Mouse (Mus musculus) embryonic facial prominence, embryonic 10.5 days (tissue): ENCODE results near the gene Hist1h2ad. TPM values are rescaled to one million over a fixed set of nuclear protein-coding genes. Genes with fewer than 3 reads are reported as not detected.
A peak's percentile ranks its signal among the peaks of the same experiment; 100 is the strongest.
"Not testable (repeated sequence)": the region's sequence is repeated elsewhere in the genome, so short reads cannot be mapped to it uniquely, and the experiment has no call there.

Experiments used
- DNase-seq: peaks from one replicate; pipeline ENCODE4 v3.0.0-alpha.2; 2017; ENCODE audit warnings: low spot score
- H3K27ac ChIP-seq: fragments of 300-500 bp; sonication (generic); replicated peaks from 2 replicates; pipeline ENCODE4 v1.5.1; 2016; ENCODE audit warnings: mild to moderate bottlenecking
- H3K27me3 ChIP-seq: fragments of 300-500 bp; sonication (generic); replicated peaks from 2 replicates; pipeline ENCODE4 v1.6.1; 2016; ENCODE audit warnings: low read depth, mild to moderate bottlenecking; ENCODE audit not compliant: poor library complexity, severe bottlenecking
- H3K36me3 ChIP-seq: fragments of 300-500 bp; sonication (generic); replicated peaks from 2 replicates; pipeline ENCODE4 v1.6.1; 2016; ENCODE audit warnings: mild to moderate bottlenecking, moderate library complexity
- H3K4me1 ChIP-seq: fragments of 300-500 bp; sonication (generic); 2 replicates; pipeline ENCODE4 v1.6.1; 2016
- H3K4me3 ChIP-seq: fragments of 300-500 bp; sonication (generic); 2 replicates; pipeline ENCODE4 v1.5.1; 2016; ENCODE audit warnings: mild to moderate bottlenecking, moderate library complexity
- H3K9me3 ChIP-seq: fragments of 300-500 bp; sonication (generic); 2 replicates; pipeline ENCODE4 v1.6.1; 2016; ENCODE audit warnings: mild to moderate bottlenecking
- WGBS: fragments of 180-500 bp; shearing (Covaris S2); methylation state at CpG from one replicate; pipeline ENCODE4 v1.1.7; 2016; 5-methylcytosine and 5-hydroxymethylcytosine counted together
- polyA plus RNA-seq: library from polyadenylated mRNA; unstranded; fragments of >200 nt; fragmentation: Nextera tagmentation; extraction: Ambion mirVana; gene quantifications from 2 replicates; pipeline ENCODE4 v1.2.1, GENCODE M21; 2016

Gene Hist1h2ad
- 0.97 and 3.8 TPM in 2 replicates for polyA plus RNA-seq

DNA sequence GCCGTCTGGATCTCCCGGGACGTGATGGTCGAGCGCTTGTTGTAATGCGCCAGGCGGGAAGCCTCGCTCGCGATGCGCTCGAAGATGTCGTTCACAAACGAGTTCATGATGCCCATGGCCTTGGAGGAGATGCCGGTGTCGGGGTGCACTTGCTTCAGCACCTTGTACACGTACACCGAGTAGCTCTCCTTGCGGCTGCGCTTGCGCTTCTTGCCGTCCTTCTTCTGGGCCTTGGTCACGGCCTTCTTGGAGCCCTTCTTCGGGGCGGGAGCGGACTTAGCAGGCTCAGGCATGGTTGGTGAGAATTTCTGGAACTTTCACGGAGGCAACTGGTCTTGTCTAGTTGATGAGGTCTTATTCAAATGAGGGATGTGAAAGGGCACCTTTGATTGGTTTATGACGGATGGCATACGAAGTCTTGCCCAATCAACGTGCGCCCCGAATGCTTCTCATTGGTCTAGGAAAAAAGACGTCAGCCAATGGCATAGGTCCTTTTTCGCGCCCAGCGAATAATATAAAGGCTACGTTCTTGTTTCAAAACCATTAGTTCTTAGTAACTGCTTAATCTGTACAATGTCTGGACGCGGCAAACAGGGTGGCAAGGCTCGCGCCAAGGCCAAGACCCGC is at the start of gene Hist1h2ad, which contains the start of gene Hist1h2bf:
Gene Hist1h2ad (plus strand): TSS at position 484 of the 627 bp plus-strand sequence.
Gene Hist1h2bf (minus strand): TSS at position 299 of the 627 bp plus-strand sequence.
- Histone ChIP-seq H3K27ac (peak within 1 kb of the TSS; percentile 92), H3K4me1 (peaks cover 26% of the 10 kb centered on the region), H3K4me3 (peak within 1 kb of the TSS; percentile 66)
- not testable (repeated sequence) for H3K27me3 ChIP-seq, H3K36me3 ChIP-seq, H3K9me3 ChIP-seq
- peak; percentile 89 for DNase-seq
- under 1% methylated on average over 42 of the region's 42 CpGs for WGBS

GRCm38 (mm10) chr13:23524654-23525053 is 49.5 kb upstream of the Hist1h2ad start:
- H3K27me3 ChIP-seq, result no peaks in the 10 kb centered on the region
- H3K4me3 ChIP-seq, result peak overlapping the region; percentile 37
- H3K9me3 ChIP-seq, result no peaks in the 10 kb centered on the region
- peaks cover 34% of the 10 kb centered on the region for H3K4me1 ChIP-seq
- 8% methylated on average over 5 of the region's 5 CpGs for WGBS
- H3K36me3 ChIP-seq, result no peaks in the 10 kb centered on the region
- no peak overlapping the region for H3K27ac ChIP-seq
- DNase-seq, result peak; percentile 89

GRCm38 (mm10) chr13:23525901-23526300 is 48.3 kb upstream of the Hist1h2ad start:
- DNase-seq, result peak; percentile 66
- Histone ChIP-seq H3K9me3 (no peaks in the 10 kb centered on the region), H3K27me3 (no peaks in the 10 kb centered on the region), H3K4me1 (peaks cover 29% of the 10 kb centered on the region), H3K4me3 (peak overlapping the region; percentile 57), H3K27ac (0 out of 2 replicates have a peak overlapping the region, but pooled peaks have one; percentile 83), H3K36me3 (no peaks in the 10 kb centered on the region)
- under 1% methylated on average over 10 of the region's 10 CpGs for WGBS

- WGBS, result under 1% methylated on average over 17 of the region's 17 CpGs
- Histone ChIP-seq H3K27ac (peak overlapping the region; percentile 83), H3K36me3 (no peaks in the 10 kb centered on the region), H3K4me3 (peak overlapping the region; percentile 57), H3K9me3 (no peaks in the 10 kb centered on the region), H3K4me1 (peaks cover 28% of the 10 kb centered on the region), H3K27me3 (no peaks in the 10 kb centered on the region)
- DNase-seq, result peak; percentile 89
Measured at GRCm38 (mm10) chr13:23526312-23526711, 47.9 kb upstream of the Hist1h2ad start.

DNA sequence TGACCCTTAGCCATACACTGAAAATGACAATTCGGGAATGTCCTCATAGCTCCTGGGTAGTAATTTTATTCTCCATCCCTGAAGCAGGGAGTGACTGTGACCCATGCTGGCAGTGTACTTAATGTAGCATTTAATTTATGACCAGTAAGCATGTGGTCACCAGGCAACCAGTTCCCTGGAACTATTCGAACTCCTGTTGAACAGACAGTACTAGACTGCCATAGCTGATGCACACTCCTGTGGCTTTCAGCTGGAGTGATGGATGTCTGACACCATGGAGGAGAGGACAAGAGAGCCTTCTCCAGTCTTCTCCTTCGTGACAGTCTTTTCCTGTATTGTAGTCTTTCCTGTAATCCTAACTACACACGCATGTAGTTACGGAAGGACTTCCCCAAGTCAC is 45.2 kb upstream of the Hist1h2ad start:
- no peaks in the 10 kb centered on the region for H3K9me3 ChIP-seq
- no peaks in the 10 kb centered on the region for H3K36me3 ChIP-seq
- peaks cover 38% of the 10 kb centered on the region for H3K4me1 ChIP-seq
- no peak for DNase-seq
- H3K27ac ChIP-seq, result no peak overlapping the region; the same call in 1 of the 2 replicates
- WGBS, result 86% methylated on average over 5 of the region's 5 CpGs
- H3K27me3 ChIP-seq, result no peaks in the 10 kb centered on the region
- peak overlapping the region; percentile 60; the same call in 1 of the 2 replicates for H3K4me3 ChIP-seq

DNA sequence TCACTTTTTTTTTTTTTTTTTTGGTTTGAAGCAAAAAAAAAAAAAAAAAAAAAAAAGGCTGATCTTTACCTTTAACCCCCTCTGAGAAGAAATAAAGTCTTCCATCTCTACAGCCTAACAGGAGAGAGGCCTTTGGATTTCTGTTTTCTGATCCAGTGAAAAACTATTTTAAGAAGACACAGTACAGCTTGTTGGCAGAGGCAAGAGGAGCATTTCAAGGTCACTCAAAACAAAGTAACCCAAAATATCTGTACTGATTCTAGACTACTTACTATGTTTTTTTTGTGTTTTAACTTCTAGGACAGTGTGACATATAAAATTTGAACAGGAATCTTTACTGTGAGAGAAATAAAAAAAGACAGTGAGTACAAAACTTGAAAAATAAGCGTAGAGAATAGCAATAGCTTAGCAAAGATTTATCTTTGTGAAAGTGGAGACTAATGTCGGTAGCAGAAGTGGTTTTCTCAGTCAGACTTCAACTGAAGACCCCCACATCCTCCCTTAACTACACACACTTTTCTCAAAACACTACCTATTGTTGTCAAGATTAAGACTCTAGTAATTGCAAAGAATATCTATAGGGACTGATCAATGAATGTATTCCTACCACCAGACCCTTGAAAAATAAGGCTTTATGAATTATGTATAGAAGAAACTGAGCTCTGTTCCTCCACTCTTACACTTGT is 44.6 kb upstream of the Hist1h2ad start:
- Histone ChIP-seq H3K27me3 (no peaks in the 10 kb centered on the region), H3K9me3 (no peaks in the 10 kb centered on the region), H3K4me3 (peak overlapping the region; percentile 60), H3K27ac (peak overlapping the region; percentile 94), H3K4me1 (peaks cover 37% of the 10 kb centered on the region), H3K36me3 (no peaks in the 10 kb centered on the region)
- WGBS, result 49% methylated on average over 2 of the region's 2 CpGs
- DNase-seq, result no peak

DNA sequence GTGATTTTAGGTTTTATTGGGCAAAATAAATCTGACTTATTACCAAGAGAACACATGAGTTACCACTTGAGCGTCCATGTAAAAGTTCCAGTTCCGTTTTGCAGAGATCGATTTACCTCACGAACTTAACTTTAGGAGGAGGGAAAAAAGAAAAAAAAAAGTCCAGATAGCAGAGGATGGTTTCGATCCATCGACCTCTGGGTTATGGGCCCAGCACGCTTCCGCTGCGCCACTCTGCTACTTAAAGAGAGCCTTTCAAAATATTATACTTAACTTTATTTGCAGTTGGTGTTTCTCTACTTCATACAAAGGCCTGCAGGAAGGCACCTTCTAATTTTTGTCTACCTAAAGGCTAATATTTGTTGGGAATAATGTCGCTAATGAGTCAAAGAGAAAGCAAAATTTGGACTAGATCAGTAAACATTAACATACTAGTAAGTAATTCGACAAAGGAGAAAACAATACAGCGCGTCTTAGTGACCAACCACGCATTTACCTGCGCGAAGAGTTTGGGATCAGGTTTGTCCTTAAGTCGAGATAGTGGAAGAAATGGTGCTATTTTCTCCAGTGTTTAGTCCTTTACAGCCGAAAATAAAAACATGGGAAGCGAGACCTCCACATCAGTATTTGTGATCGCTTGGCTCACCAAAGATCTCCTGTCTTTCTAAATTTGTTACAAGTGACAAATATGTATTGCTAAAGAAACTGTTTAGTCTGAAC is 43.8 kb upstream of the Hist1h2ad start:
- under 1% methylated on average over 20 of the region's 20 CpGs for WGBS
- Histone ChIP-seq H3K4me1 (peaks cover 34% of the 10 kb centered on the region), H3K9me3 (no peaks in the 10 kb centered on the region), H3K36me3 (no peaks in the 10 kb centered on the region), H3K27ac (peak overlapping the region; percentile 94), H3K27me3 (no peaks in the 10 kb centered on the region), H3K4me3 (peak overlapping the region; percentile 60)
- DNase-seq, result peak; percentile 66

DNA sequence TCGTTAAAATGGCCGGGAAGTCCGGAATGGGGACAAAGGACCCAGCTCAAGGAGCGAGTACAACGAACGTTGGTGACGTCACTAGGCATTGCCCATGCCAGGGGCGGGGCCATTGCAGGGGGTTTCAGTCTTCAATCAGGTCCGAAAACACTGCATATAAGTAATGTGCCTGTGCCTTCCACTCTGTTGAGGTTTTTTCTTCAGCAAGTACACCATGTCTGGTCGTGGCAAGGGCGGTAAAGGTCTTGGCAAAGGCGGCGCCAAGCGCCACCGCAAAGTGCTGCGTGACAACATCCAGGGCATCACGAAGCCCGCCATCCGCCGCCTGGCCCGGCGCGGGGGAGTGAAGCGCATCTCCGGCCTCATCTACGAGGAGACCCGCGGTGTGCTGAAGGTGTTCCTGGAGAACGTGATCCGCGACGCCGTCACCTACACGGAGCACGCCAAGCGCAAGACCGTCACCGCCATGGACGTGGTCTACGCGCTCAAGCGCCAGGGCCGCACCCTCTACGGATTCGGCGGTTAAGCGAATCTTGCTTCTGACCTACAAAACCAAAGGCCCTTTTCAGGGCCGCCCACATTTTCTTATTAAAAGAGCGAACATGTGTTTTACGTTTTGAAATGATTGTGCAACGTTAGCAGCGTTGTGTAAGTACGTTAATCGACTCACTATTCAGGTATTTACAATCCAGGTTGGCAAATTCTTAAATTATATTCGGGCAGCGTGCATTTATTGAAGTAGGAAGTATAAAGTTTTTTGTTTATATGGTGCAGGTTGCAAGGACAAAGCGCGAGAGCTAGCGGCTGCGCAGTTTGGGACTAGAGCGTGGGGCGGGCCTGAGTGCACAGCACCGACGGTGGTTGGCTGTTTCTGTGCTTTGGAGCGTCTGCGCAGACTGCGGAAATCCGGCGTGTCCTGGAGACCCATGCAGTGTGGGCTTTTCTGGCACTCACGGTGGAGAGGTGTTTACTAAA is 43.0 kb upstream of the Hist1h2ad start, which contains the start of gene Hist1h4h:
Gene Hist1h4h (plus strand): TSS at position 150 of the 975 bp plus-strand sequence.
- H3K9me3 ChIP-seq, result no peaks in the 10 kb centered on the region
- no peaks in the 10 kb centered on the region for H3K36me3 ChIP-seq
- peak; percentile 95 for DNase-seq
- H3K4me3 ChIP-seq, result peak within 1 kb of the TSS; percentile 60
- WGBS, result under 1% methylated on average over 67 of the region's 70 CpGs
- peaks cover 31% of the 10 kb centered on the region for H3K4me1 ChIP-seq
- H3K27ac ChIP-seq, result peak within 1 kb of the TSS; percentile 94
- H3K27me3 ChIP-seq, result no peaks in the 10 kb centered on the region

GRCm38 (mm10) chr13:23532262-23533075 is 41.7 kb upstream of the Hist1h2ad start:
- Histone ChIP-seq H3K36me3 (no peaks in the 10 kb centered on the region), H3K9me3 (no peaks in the 10 kb centered on the region), H3K27ac (peak overlapping the region; percentile 94), H3K4me1 (peaks cover 35% of the 10 kb centered on the region), H3K27me3 (no peaks in the 10 kb centered on the region), H3K4me3 (peak overlapping the region; percentile 60)
- 26% methylated on average over 9 of the region's 9 CpGs for WGBS
- DNase-seq, result peak; percentile 53

DNA sequence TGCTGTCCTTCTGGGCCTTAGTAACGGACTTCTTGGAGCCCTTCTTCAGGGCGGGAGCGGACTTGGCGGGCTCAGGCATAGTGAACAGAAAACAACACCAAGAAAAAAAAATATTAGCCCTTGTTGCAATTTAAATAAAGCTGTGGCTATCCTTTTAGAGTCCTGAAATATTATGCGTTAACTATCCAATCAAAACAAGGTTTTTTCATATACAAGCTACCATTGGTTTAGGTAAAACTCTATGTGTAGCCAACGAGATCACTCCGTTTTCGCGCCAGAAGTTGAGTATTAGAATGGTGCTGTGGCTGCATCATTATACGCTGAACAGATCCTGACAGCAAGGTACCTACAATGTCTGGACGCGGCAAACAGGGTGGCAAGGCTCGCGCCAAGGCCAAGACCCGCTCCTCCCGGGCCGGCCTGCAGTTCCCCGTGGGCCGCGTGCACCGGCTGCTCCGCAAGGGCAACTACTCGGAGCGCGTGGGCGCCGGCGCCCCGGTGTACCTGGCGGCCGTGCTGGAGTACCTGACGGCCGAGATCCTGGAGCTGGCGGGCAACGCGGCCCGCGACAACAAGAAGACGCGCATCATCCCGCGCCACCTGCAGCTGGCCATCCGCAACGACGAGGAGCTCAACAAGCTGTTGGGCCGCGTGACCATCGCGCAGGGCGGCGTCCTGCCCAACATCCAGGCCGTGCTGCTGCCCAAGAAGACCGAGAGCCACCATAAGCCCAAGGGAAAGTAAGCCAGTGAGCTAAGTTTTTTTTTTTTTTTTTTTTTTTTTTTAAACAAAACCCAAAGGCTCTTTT is 40.4 kb upstream of the Hist1h2ad start, which contains the start of gene Hist1h2af:
Gene Hist1h2af (plus strand): TSS at position 347 of the 808 bp plus-strand sequence.
- H3K4me1 ChIP-seq, result peaks cover 43% of the 10 kb centered on the region
- not testable (repeated sequence) for H3K9me3 ChIP-seq, H3K36me3 ChIP-seq, H3K27me3 ChIP-seq
- peak; percentile 84 for DNase-seq
- H3K27ac ChIP-seq, result peak within 1 kb of the TSS; percentile 94
- peak within 1 kb of the TSS; percentile 60 for H3K4me3 ChIP-seq
- WGBS, result under 1% methylated on average over 33 of the region's 53 CpGs
